Mouse (Mus musculus) C2C12 (cell line): ENCODE data around the gene Gcn1l1. TPM values are rescaled to one million over a fixed set of nuclear protein-coding genes. Genes with fewer than 3 reads are reported as not detected.

Experiments
- H3K27me3 ChIP-seq: one replicate; pipeline ENCODE4 v1.6.1; 2011; ENCODE audit not compliant: control insufficient read depth, insufficient read depth, insufficient read length
- H3K36me3 ChIP-seq: one replicate; pipeline ENCODE4 v1.6.1; 2011; ENCODE audit not compliant: control insufficient read depth, insufficient read depth
- H3K4me3 ChIP-seq: one replicate; pipeline ENCODE4 v1.5.1; 2011; ENCODE audit warnings: mild to moderate bottlenecking, control low read depth; ENCODE audit not compliant: poor library complexity, insufficient read depth, severe bottlenecking
- H3K79me2 ChIP-seq: one replicate; pipeline ENCODE4 v1.6.1; 2011; ENCODE audit not compliant: control insufficient read depth, insufficient read depth
- H3K79me3 ChIP-seq: one replicate; pipeline ENCODE4 v1.6.1; 2011; ENCODE audit warnings: low read depth, control low read depth
- H3ac ChIP-seq: one replicate; pipeline ENCODE3; 2011; ENCODE audit warnings: low read depth; ENCODE audit not compliant: control insufficient read depth, insufficient read length
- CEBPB ChIP-seq: IDR thresholded peaks from one replicate; pipeline ENCODE4 v1.6.1; 2011; ENCODE audit warnings: low read depth, mild to moderate bottlenecking, control low read depth, moderate library complexity
- CTCF ChIP-seq: IDR thresholded peaks from one replicate; pipeline ENCODE4 v1.5.1; 2011; ENCODE audit not compliant: control insufficient read depth, insufficient read depth, insufficient read length
- FOSL1 ChIP-seq: IDR thresholded peaks from one replicate; pipeline ENCODE4 v1.8.0; 2011; ENCODE audit warnings: mild to moderate bottlenecking, low read length; ENCODE audit not compliant: poor library complexity, insufficient read depth, severe bottlenecking
- MAX ChIP-seq: IDR thresholded peaks from one replicate; pipeline ENCODE4 v1.6.1; 2011; ENCODE audit warnings: mild to moderate bottlenecking, control low read depth
- MYOD1 ChIP-seq: IDR thresholded peaks from one replicate; pipeline ENCODE4 v1.6.1; 2011; ENCODE audit warnings: low read depth; ENCODE audit not compliant: control insufficient read depth, insufficient read length
- MYOG ChIP-seq: IDR thresholded peaks from one replicate; pipeline ENCODE4 v1.6.1; 2011; ENCODE audit not compliant: control insufficient read depth, insufficient read length; ENCODE audit errors: extremely low read depth
- USF1 ChIP-seq: IDR thresholded peaks from one replicate; pipeline ENCODE4 v1.6.1; 2011; ENCODE audit warnings: low read depth, mild to moderate bottlenecking, control low read depth, moderate library complexity
- polyA plus RNA-seq: library from polyadenylated mRNA; unstranded; fragments of >200 nt; fragmentation: generic; extraction: Trizol; gene quantifications from one replicate; pipeline ENCODE4 v1.2.1, GENCODE M21; 2012; ENCODE audit warnings: missing spikeins

The Gcn1l1 gene
- polyA plus RNA-seq, 1 experiment, result 46.2 TPM

DNA sequence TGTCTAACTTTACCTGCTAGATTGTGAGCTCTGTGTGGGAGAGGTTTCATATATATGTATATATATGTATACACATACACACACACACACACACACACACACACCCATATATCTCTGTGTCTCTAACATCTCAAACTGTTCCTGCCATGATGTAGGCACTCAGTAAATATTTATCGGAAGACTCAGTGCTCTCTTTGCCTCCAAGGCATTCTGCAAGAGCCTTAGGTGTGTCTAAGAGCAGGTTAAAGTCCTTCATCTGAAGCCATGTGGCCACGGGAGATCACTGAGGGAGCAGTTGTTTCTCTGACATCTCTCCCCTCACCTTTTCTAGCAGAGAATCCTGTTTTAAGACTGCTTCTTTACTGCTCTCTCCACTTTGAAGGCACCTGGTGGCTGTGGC lies 26.5 kb downstream of the Gcn1l1 start:
- no peaks in the 10 kb centered on the region for H3K79me2 ChIP-seq
- no peaks in the 10 kb centered on the region for H3K79me3 ChIP-seq
- peaks cover 82% of the 10 kb centered on the region for H3K36me3 ChIP-seq
- H3K27me3 ChIP-seq, result no peaks in the 10 kb centered on the region
- H3K4me3 ChIP-seq, result no peak overlapping the region
- TF ChIP-seq CTCF (no peak), MYOG (no peak), FOSL1 (no peak), MAX (no peak), CEBPB (no peak), USF1 (no peak), MYOD1 (no peak)
- H3ac ChIP-seq, result no peak overlapping the region

DNA sequence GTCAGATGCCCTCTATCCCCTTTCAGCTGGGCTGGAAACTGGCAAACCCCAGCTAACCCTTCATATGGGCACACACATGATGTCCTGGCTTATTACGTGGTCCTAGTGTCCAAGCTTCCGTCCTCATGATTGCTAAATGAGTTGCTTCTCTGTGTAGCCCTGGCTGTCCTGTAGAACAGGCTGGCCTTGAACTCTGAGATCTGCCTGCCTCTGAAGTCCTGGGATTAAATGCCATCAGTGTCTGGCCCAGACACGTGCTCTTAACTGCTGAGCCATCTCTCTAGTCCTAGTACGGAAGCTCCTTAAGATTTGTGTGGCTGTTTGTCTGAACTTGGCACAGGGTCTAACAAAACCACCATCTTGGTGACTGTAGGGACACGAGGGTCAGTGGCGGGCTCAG lies 38.5 kb downstream of the Gcn1l1 start:
- H3K4me3 ChIP-seq, result no peak overlapping the region
- no peaks in the 10 kb centered on the region for H3K27me3 ChIP-seq
- no peak overlapping the region for H3ac ChIP-seq
- H3K79me3 ChIP-seq, result no peaks in the 10 kb centered on the region
- TF ChIP-seq MYOG, result no peak
- H3K36me3 ChIP-seq, result peaks cover 68% of the 10 kb centered on the region
- no peaks in the 10 kb centered on the region for H3K79me2 ChIP-seq

DNA sequence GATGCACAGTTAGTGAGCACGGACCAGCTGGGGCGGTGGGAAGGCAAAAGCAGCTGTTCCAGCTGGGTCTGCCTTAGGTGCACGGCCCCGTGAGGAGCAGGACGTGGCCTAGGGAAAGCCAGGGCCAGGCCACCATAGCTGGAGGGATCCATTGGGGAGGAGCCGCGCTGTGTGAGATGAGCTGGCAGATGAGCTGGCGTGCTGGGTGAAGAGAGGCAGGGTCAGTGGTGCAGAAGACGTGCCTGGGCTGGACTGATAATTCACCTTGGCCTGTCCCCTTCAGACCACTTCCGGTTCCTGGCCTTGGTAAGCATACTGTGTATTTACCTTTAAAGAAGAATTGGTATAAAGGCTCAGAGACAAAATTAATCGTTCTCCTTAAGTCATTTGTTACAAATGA lies 46.5 kb downstream of the Gcn1l1 start:
- H3K36me3 ChIP-seq, result peaks cover 86% of the 10 kb centered on the region
- no peak overlapping the region for H3K4me3 ChIP-seq
- TF ChIP-seq MAX, result no peak
- TF ChIP-seq MYOG, result no peak
- no peak for TF ChIP-seq FOSL1
- TF ChIP-seq CEBPB, result no peak
- no peak for TF ChIP-seq CTCF
- no peak for TF ChIP-seq MYOD1
- TF ChIP-seq USF1, result no peak
- H3K27me3 ChIP-seq, result no peaks in the 10 kb centered on the region
- H3K79me3 ChIP-seq, result no peaks in the 10 kb centered on the region
- no peaks in the 10 kb centered on the region for H3K79me2 ChIP-seq
- no peak overlapping the region for H3ac ChIP-seq

DNA sequence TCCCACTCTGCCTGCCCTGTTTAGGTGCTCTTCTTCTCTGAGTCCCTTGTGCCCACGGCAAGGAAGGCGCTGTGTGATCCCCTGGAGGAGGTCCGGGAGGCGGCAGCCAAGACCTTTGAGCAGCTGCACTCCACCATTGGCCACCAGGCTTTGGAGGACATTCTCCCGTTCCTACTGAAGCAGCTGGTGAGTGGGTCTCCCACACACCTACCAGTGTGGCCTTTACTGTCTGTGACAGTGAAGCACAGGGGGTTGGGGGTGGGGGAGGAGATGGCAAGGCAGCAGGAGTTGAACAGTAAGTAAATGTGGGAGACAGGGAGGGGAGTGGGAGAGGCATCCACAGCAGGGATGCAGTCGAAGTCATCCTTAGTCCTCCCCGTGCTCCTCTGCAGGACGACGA lies 48.3 kb downstream of the Gcn1l1 start:
- H3K79me3 ChIP-seq, result no peaks in the 10 kb centered on the region
- H3K79me2 ChIP-seq, result no peaks in the 10 kb centered on the region
- TF ChIP-seq CEBPB (no peak), USF1 (no peak), MAX (no peak), MYOD1 (no peak), FOSL1 (no peak), CTCF (no peak), MYOG (no peak)
- no peak overlapping the region for H3ac ChIP-seq
- peaks cover 92% of the 10 kb centered on the region for H3K36me3 ChIP-seq
- no peak overlapping the region for H3K4me3 ChIP-seq
- H3K27me3 ChIP-seq, result no peaks in the 10 kb centered on the region

DNA sequence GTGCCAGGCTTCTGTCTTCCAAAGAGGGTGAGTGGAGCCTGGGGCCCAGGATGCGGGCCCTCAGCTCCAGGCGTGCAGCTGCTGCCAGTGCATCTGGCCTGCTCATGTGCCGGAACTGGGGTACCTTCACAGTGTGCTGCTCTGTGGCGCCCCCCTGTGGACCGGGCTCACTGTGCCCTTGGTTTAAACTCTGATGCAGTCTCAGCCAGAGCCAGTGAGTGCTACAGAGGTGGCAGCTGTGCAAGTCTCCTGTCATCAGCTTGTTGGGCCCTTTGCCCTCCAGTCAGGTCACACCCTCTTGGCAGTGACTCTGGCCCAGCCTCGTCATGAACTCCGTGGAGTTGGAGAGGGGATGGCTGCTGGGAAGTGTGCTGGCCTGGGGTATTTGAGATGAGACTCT lies 49.9 kb downstream of the Gcn1l1 start:
- H3K79me2 ChIP-seq, result no peaks in the 10 kb centered on the region
- TF ChIP-seq MYOD1, result no peak
- no peak for TF ChIP-seq CEBPB
- no peak for TF ChIP-seq FOSL1
- no peak for TF ChIP-seq USF1
- no peak for TF ChIP-seq MAX
- TF ChIP-seq MYOG, result no peak
- TF ChIP-seq CTCF, result peak; percentile 16
- H3K36me3 ChIP-seq, result peaks cover 81% of the 10 kb centered on the region

DNA sequence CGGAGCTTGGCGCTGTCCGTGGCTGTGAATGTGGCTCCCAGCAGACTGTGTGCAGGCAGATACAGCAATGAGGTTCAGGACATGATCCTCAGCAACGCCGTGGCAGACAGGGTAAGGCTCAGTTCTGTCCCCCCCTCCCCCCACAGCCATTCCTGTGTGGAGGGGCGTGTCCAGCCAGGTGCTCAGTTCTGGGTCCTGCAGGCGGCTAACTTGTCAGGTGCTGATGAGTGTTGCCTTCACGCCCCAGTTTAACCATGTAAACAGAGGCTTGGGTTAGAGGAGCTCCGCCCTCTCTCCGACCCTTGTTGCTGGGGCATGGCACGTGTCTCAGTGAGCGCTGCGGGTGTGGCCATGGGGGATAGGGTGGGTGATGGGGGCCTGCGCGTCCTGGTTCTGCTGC lies 54.6 kb downstream of the Gcn1l1 start:
- Histone ChIP-seq H3K27me3 (no peaks in the 10 kb centered on the region), H3K79me2 (no peaks in the 10 kb centered on the region), H3K4me3 (no peak overlapping the region), H3K79me3 (no peaks in the 10 kb centered on the region), H3K36me3 (peaks cover 45% of the 10 kb centered on the region), H3ac (no peak overlapping the region)
- no peak for TF ChIP-seq FOSL1
- TF ChIP-seq CTCF, result no peak
- no peak for TF ChIP-seq MYOG
- no peak for TF ChIP-seq MAX
- no peak for TF ChIP-seq MYOD1
- no peak for TF ChIP-seq USF1

More for the DNA sequence above, 49.9 kb downstream of the Gcn1l1 start:
- Histone ChIP-seq H3ac (no peak overlapping the region), H3K27me3 (no peaks in the 10 kb centered on the region), H3K79me3 (no peaks in the 10 kb centered on the region), H3K4me3 (no peak overlapping the region)
